9 mouse cellular contexts compared by ENCODE assay signal in the genomic region with DNA sequence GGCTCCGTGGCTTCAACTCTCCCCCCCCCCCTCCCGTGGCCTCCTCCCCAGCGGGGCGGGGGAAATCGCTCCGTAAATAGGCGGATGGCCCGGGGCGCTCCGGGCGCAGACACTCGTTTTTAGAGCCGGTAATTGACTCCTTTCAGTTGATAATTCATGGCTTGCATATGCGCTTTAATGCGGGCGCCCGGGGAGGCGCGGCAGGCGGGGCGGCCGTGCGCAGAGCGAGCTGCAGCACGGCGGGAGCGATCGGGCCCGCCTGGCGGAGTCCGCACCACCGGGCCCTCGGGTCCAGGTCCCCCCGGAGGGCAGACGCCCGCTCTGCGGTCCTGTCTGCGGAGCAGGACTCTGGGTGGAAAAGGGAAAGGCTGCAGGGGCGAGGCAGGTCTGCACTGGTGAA. TPM values are rescaled to one million over a fixed set of nuclear protein-coding genes. Genes with fewer than 3 reads are reported as not detected.
A peak's percentile ranks its signal among the peaks of the same experiment; 100 is the strongest.
DNase-seq lines count a peak whose midpoint lies in the region; ATAC-seq and TF ChIP-seq lines count a peak whose summit lies in the region.
"Had no signal": no experiment of that assay in that cellular context is flagged by ENCODE, and none has a peak within 500 bp of the region (broad histone marks: within the 10 kb centered on the region; RNA-seq: fewer than 3 reads in every experiment).

No protein-coding gene starts in this region.

- under 1% methylated on average over 34 of the region's 39 CpGs for WGBS in forebrain, embryonic 14.5 days
- under 1% methylated on average over 39 of the region's 39 CpGs for WGBS in liver, embryonic 15.5 days (ENCODE audit: insufficient replicate concordance)

- no peaks in the 10 kb centered on the region for H3K36me3 ChIP-seq in C2C12 (ENCODE audit: control insufficient read depth, insufficient read depth)
- no peaks in the 10 kb centered on the region for H3K36me3 ChIP-seq in forebrain, embryonic 14.5 days (ENCODE audit: control insufficient read depth, insufficient read depth, low read length)
- no peaks in the 10 kb centered on the region for H3K36me3 ChIP-seq in liver, embryonic 15.5 days (replicated peaks)

- TF ChIP-seq CTCF in gastrocnemius, adult 2 months (IDR thresholded peaks at IDR 0.05): no peak
- TF ChIP-seq CTCF in C2C12 (IDR thresholded peaks at IDR 0.05; ENCODE audit: control insufficient read depth, insufficient read depth, insufficient read length): no peak

- no peaks in the 10 kb centered on the region for H3K79me3 ChIP-seq in C2C12 (ENCODE audit: low read depth)

- peak; percentile 41; the same call in 1 of the 2 replicates for ATAC-seq in forebrain, embryonic 14.5 days
- ATAC-seq in liver, embryonic 15.5 days (ENCODE audit: insufficient read depth): no peak
- no peak for ATAC-seq in granulocyte monocyte progenitor cell, adult 5-6 weeks (replicated peaks; ENCODE audit: poor library complexity, severe bottlenecking)

- peak overlapping the region; percentile 58 for H3K4me2 ChIP-seq in forebrain, embryonic 14.5 days (ENCODE audit: low read length)
- peak overlapping the region; percentile 35; the same call in 1 of the 2 replicates for H3K4me2 ChIP-seq in liver, embryonic 15.5 days

- H3ac ChIP-seq in C2C12 (ENCODE audit: control insufficient read depth, insufficient read length, low read depth): peak overlapping the region; percentile 25

- H3K79me2 ChIP-seq in C2C12 (ENCODE audit: control insufficient read depth, insufficient read depth): no peaks in the 10 kb centered on the region

- H3K9me3 ChIP-seq in forebrain, embryonic 14.5 days (replicated peaks; ENCODE audit: control insufficient read depth, low read length): no peaks in the 10 kb centered on the region
- no peaks in the 10 kb centered on the region for H3K9me3 ChIP-seq in liver, embryonic 15.5 days (replicated peaks)

- H3K27ac ChIP-seq in gastrocnemius, adult 2 months: no peak overlapping the region
- H3K27ac ChIP-seq in forebrain, embryonic 14.5 days (ENCODE audit: low read depth, low read length): no peak overlapping the region
- no peak overlapping the region for H3K27ac ChIP-seq in liver, embryonic 15.5 days (replicated peaks)

- H3K27me3 ChIP-seq in C2C12 (ENCODE audit: control insufficient read depth, insufficient read depth, insufficient read length): peaks cover 63% of the 10 kb centered on the region
- H3K27me3 ChIP-seq in forebrain, embryonic 14.5 days (replicated peaks; ENCODE audit: control insufficient read depth, insufficient read depth, low read length): peaks cover 71% of the 10 kb centered on the region
- peaks cover 82% of the 10 kb centered on the region for H3K27me3 ChIP-seq in liver, embryonic 15.5 days

- intact Hi-C loops in gastrocnemius, adult 2 months (cut with DNase I): no loop called here
- intact Hi-C loops in gastrocnemius, postnatal 36 days (cut with DNase I): no loop called here

- H3K4me1 ChIP-seq in forebrain, embryonic 14.5 days (ENCODE audit: control insufficient read depth, insufficient read depth, low read length): no peaks in the 10 kb centered on the region
- H3K4me1 ChIP-seq in liver, embryonic 15.5 days (replicated peaks): 0 out of 2 replicates have a peak, but pooled peaks cover 10% of the 10 kb centered on the region

- H3K9ac ChIP-seq in forebrain, embryonic 14.5 days (ENCODE audit: low read length): peak overlapping the region; percentile 54
- no peak overlapping the region for H3K9ac ChIP-seq in liver, embryonic 15.5 days

- no peak for DNase-seq in gastrocnemius, adult 2 months
- no peak for DNase-seq in gastrocnemius, postnatal 36 days
- peak; percentile 63 for DNase-seq in forebrain, embryonic 14.5 days (ENCODE audit: low spot score)
- DNase-seq in thymus, postnatal 10 days (ENCODE audit: low spot score in 2 of 2): no peak
- DNase-seq in cerebellum, adult 9-11 months: no peak

- H3K4me3 ChIP-seq in gastrocnemius, adult 2 months: peak overlapping the region; percentile 48
- no peak overlapping the region for H3K4me3 ChIP-seq in C2C12 (ENCODE audit: insufficient read depth, poor library complexity, severe bottlenecking)
- peak overlapping the region; percentile 27 for H3K4me3 ChIP-seq in forebrain, embryonic 14.5 days (ENCODE audit: low read depth, low read length)
- no peak overlapping the region for H3K4me3 ChIP-seq in liver, embryonic 15.5 days (replicated peaks)

TF ChIP-seq in C2C12, 6 proteins besides CTCF, POLR2A, EP300 and RAD21:
- TF ChIP-seq MYOG (IDR thresholded peaks at IDR 0.05; ENCODE audit: control insufficient read depth, extremely low read depth, insufficient read length) (no peak), MAX (IDR thresholded peaks at IDR 0.05) (no peak)

RNA-seq across cellular contexts. Expression of a gene that starts 38.3 kb away (rescaled TPM):
- total RNA-seq in gastrocnemius, adult 2 months (2021): under 1 TPM; 0.20 to 0.22 TPM
- total RNA-seq in gastrocnemius, postnatal 36 days (2021): under 1 TPM; 0.17 to 0.28 TPM
- 0.06 TPM for polyA plus RNA-seq in C2C12 (2012; fragmentation: generic; extraction: Trizol)
- 7.0 and 7.3 TPM in 2 replicates for polyA plus RNA-seq in forebrain, embryonic 14.5 days (2014; fragmentation: Nextera tagmentation; extraction: Ambion mirVana)
- polyA plus RNA-seq in liver, embryonic 15.5 days (2015; fragmentation: Nextera tagmentation; extraction: Ambion mirVana): 10.0 and 12.7 TPM in 2 replicates
- 1.8 and 3.6 TPM in 2 replicates for total RNA-seq in granulocyte monocyte progenitor cell, adult 5-6 weeks (2014; fragmentation: Nextera tagmentation)
- 1.3 and 2.1 TPM in 2 replicates for total RNA-seq in granulocyte monocyte progenitor cell, adult 5-6 weeks (2017)

RNA-seq across cellular contexts. Expression of a gene that starts 39.7 kb away (rescaled TPM):
- not detected for total RNA-seq in gastrocnemius, adult 2 months (2021)
- not detected for total RNA-seq in gastrocnemius, postnatal 36 days (2021)
- polyA plus RNA-seq in C2C12 (2012; fragmentation: generic; extraction: Trizol): 0.02 TPM
- 0.05 TPM in 2 replicates for polyA plus RNA-seq in forebrain, embryonic 14.5 days (2014; fragmentation: Nextera tagmentation; extraction: Ambion mirVana)
- polyA plus RNA-seq in liver, embryonic 15.5 days (2015; fragmentation: Nextera tagmentation; extraction: Ambion mirVana): not detected in 2 replicates
- total RNA-seq in granulocyte monocyte progenitor cell, adult 5-6 weeks (2014; fragmentation: Nextera tagmentation): not detected in 2 replicates
- not detected in 2 replicates for total RNA-seq in granulocyte monocyte progenitor cell, adult 5-6 weeks (2017)
- total RNA-seq: hematopoietic stem cell, adult 5-6 weeks had no signal

Comparison
In these comparisons a context has a peak if more than half of its experiments do, and no peak if none do; other contexts are left out.
1. H3K4me3 ChIP-seq: peak in gastrocnemius, adult 2 months (single experiment) and forebrain, embryonic 14.5 days (single experiment); none in C2C12 (single experiment) and liver, embryonic 15.5 days (single experiment).